Mouse (Mus musculus): Measurements from ENCODE around the gene Serpini1. TPM values are rescaled to one million over a fixed set of nuclear protein-coding genes. Genes with fewer than 3 reads are reported as not detected.

Gene Serpini1
- 54.5 and 61.0 TPM in 2 replicates for polyA plus RNA-seq (2016; fragmentation: Nextera tagmentation; extraction: Ambion mirVana)

DNA sequence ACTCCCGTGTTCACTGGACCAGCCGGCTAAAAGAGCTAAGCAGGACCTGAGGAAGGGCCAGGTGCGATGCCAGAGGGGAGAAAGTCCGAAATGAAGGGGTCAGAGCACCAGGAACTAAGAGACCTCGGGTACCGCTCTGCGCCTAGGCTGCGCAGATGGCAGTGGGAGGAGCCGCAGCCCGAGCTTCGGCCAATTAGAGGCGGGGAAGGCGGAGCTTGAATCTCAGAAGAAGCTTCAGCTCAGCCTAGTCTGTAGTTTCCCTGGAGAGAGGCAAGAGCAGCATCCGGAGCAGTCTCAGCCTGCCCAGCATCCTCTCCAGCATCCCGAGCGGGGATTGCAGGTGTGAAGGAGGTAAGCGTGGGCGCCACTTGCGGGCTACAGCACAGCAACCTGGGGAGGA lies at the start of gene Serpini1:
Gene Serpini1, plus strand, starts transcription at position 256 of the 400 bp plus-strand sequence.
- peaks cover 4% of the 10 kb centered on the region for H3K4me1 ChIP-seq
- H3K4me3 ChIP-seq: peak within 1 kb of the TSS; percentile 83
- ATAC-seq (ENCODE audit: low FRiP score): peak; percentile 96
- WGBS: under 1% methylated on average over 19 of the region's 19 CpGs
- H3K27me3 ChIP-seq: no peaks in the 10 kb centered on the region
- H3K27ac ChIP-seq: peak within 1 kb of the TSS; percentile 88
- H3K9ac ChIP-seq: peak within 1 kb of the TSS; percentile 93
- H3K4me2 ChIP-seq (replicated peaks): peak within 1 kb of the TSS; percentile 81
- no peaks in the 10 kb centered on the region for H3K9me3 ChIP-seq (replicated peaks)
- H3K36me3 ChIP-seq: no peaks in the 10 kb centered on the region

DNA sequence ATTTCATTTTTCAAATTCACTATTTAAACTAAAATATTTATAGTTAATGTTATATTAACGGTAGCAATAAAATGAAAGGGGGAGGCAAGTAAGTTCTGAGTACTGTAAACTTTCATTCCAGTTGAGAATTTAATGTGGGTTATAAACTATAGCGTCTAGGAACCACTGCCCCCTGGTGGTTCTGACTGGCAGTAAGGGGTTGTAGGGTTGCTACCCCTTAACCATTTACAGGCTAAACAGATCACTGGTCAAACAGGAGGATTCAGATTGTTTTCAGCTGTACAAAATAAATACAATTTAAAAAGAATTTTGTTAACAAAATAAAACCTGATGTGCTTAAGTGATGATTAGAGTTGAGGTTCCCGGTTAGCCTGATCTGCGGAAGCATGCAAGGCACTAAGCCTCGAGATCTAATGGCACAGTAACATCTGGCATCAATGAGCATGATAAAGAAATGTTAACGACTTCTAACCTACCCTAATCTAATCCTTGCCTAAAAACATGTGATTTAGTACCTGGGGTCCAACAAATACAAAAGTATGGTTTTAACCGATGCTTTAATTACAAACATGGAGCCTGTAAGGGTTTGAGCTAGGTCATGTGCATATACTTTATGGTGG lies 39.6 kb upstream of the Serpini1 start:
- Histone ChIP-seq H3K27ac (no peak overlapping the region), H3K9me3 (replicated peaks) (no peaks in the 10 kb centered on the region), H3K4me3 (no peak overlapping the region), H3K9ac (no peak overlapping the region), H3K4me2 (replicated peaks) (no peak overlapping the region), H3K27me3 (no peaks in the 10 kb centered on the region), H3K36me3 (peaks cover 19% of the 10 kb centered on the region), H3K4me1 (no peaks in the 10 kb centered on the region)
- ATAC-seq (ENCODE audit: low FRiP score): no peak
- 79% methylated on average over 7 of the region's 7 CpGs for WGBS

DNA sequence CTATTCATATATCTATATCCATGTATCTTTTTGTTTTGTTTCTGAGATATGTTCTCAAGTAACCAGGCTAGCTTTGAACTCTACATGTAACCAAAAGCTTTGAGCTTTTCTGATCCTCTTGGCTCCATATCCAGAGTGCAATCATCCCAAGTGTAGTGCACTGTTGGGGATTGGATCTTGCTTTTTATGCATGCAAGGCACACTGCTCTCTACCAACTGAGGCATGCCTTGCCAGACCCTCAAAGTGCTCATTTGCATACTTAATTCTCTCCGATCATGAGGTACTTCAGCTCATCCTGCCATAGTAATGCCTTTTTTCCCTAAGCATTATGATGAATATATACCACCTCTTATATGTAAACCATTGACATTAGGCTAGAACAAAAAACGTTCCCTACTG lies 36.0 kb upstream of the Serpini1 start:
- Histone ChIP-seq H3K4me2 (replicated peaks) (no peak overlapping the region), H3K9me3 (replicated peaks) (no peaks in the 10 kb centered on the region), H3K4me1 (no peaks in the 10 kb centered on the region), H3K36me3 (peaks cover 22% of the 10 kb centered on the region), H3K27ac (no peak overlapping the region), H3K9ac (no peak overlapping the region), H3K27me3 (no peaks in the 10 kb centered on the region), H3K4me3 (no peak overlapping the region)
- WGBS: 80% methylated on average over 2 of the region's 2 CpGs
- ATAC-seq (ENCODE audit: low FRiP score): no peak

DNA sequence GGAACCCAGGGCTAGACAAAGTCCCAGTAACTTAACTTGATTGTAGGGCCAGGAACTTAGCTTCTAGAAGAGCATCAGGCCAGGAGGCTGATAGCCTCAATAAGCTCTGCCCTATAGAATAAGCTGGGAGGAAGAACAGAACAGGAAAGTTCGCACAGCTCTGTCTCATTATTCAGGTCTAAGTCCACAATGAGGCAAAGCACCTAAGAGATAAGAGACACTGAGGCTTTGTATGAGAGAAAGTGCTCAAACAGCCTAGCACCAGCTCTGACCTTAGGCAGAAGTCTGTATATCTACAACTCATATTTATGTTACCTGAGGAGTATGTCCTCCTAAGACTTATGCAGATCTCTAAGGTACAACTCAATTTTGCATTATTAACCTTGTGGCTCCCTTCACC lies 34.8 kb upstream of the Serpini1 start:
- no peak overlapping the region for H3K4me2 ChIP-seq (replicated peaks)
- WGBS: 88% methylated on average over 1 of the region's 1 CpGs
- ATAC-seq (ENCODE audit: low FRiP score): no peak
- H3K9me3 ChIP-seq (replicated peaks): no peaks in the 10 kb centered on the region
- H3K4me1 ChIP-seq: no peaks in the 10 kb centered on the region
- no peak overlapping the region for H3K4me3 ChIP-seq
- H3K36me3 ChIP-seq: peaks cover 32% of the 10 kb centered on the region
- H3K9ac ChIP-seq: no peak overlapping the region
- no peak overlapping the region for H3K27ac ChIP-seq
- H3K27me3 ChIP-seq: no peaks in the 10 kb centered on the region

DNA sequence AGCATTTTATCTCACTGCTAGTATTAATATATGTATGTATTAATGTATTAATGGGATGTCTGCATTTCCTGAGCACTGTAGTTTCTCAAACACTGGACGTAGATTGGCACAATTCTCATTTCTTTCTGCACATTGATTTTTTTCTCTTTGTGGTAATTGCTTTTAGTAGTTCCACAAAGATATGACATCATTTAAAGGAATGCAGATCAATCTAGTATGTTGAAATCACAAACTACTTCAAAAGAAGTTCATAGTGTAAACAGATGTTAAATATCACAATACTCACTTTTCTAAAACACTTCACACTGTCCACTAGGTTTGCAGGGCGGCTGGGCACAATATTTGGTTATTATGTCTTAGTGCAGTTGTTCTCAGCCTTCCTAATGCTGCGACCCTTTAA lies 26.3 kb upstream of the Serpini1 start:
- no peak for ATAC-seq (ENCODE audit: low FRiP score)
- H3K27me3 ChIP-seq: no peaks in the 10 kb centered on the region
- H3K27ac ChIP-seq: no peak overlapping the region
- H3K4me1 ChIP-seq: no peaks in the 10 kb centered on the region
- no peak overlapping the region for H3K9ac ChIP-seq
- H3K36me3 ChIP-seq: peaks cover 25% of the 10 kb centered on the region
- H3K9me3 ChIP-seq (replicated peaks): no peaks in the 10 kb centered on the region
- no peak overlapping the region for H3K4me3 ChIP-seq
- WGBS: 91% methylated on average over 3 of the region's 3 CpGs
- H3K4me2 ChIP-seq (replicated peaks): no peak overlapping the region

DNA sequence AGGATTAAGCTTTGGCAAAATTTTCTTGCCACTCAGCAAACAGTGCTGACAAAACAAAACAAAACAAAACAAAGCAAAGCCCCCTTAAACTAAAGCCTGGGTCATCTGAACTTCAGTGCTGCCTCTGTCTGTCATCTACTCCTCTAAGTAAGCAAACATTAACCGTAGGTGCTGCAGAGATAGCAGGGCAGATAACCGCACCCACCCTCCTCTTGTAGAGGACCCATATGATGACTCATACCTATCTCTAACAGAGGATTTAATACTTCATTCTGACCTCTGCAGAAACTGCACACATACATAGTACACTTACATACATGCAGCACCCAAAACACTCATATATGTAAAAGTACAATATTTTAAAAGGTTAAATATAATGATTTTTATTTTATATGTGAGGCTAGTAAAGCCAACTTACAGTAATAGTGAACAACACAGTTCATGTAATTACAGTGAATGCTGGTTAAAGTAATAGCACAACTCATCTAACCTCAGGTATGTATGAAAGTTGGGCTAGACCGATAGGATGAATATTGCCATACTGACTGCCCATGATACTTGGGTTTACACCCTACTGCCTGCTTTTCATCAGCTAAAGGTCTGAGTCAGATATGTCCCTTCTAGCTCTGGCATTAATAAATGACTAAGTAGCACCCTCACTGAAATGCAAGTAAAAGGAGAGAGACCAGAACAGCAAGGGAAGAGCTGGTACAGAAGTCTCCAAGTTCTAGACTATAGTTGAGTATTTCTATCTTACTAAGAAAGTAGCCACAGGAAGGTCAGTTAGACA lies 23.1 kb upstream of the Serpini1 start:
- Histone ChIP-seq H3K9me3 (replicated peaks) (no peaks in the 10 kb centered on the region), H3K4me2 (replicated peaks) (no peak overlapping the region), H3K27ac (no peak overlapping the region), H3K36me3 (peaks cover 16% of the 10 kb centered on the region; the same call in 1 of the 2 replicates), H3K27me3 (no peaks in the 10 kb centered on the region), H3K4me1 (no peaks in the 10 kb centered on the region), H3K9ac (no peak overlapping the region), H3K4me3 (no peak overlapping the region)
- 88% methylated on average over 3 of the region's 3 CpGs for WGBS
- ATAC-seq (ENCODE audit: low FRiP score): no peak

DNA sequence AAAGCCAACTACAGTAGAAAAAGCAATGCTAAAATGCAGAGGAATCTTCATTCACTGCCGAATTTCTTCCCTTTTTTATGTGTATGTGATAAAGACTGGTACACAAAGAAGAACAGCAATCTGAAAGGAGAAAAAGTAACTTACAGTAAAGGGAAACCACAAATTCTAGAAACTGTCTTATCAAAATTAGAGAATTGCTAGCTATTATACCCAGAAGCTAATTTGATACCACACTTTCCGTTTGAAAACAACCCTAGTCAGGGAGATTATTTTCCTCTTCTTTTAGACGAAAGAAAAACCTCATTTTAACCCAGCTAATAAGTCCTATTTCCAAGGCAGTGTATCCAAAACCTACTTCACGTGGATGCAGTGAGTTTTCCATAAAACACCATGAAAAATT lies 16.1 kb upstream of the Serpini1 start:
- H3K27ac ChIP-seq: no peak overlapping the region
- H3K36me3 ChIP-seq: peaks cover 14% of the 10 kb centered on the region; the same call in 1 of the 2 replicates
- WGBS: 86% methylated on average over 4 of the region's 4 CpGs
- H3K9me3 ChIP-seq (replicated peaks): no peaks in the 10 kb centered on the region
- H3K9ac ChIP-seq: no peak overlapping the region
- H3K4me2 ChIP-seq (replicated peaks): no peak overlapping the region
- H3K27me3 ChIP-seq: no peaks in the 10 kb centered on the region
- H3K4me3 ChIP-seq: no peak overlapping the region
- H3K4me1 ChIP-seq: 0 out of 2 replicates have a peak, but pooled peaks cover 3% of the 10 kb centered on the region
- no peak for ATAC-seq (ENCODE audit: low FRiP score)

DNA sequence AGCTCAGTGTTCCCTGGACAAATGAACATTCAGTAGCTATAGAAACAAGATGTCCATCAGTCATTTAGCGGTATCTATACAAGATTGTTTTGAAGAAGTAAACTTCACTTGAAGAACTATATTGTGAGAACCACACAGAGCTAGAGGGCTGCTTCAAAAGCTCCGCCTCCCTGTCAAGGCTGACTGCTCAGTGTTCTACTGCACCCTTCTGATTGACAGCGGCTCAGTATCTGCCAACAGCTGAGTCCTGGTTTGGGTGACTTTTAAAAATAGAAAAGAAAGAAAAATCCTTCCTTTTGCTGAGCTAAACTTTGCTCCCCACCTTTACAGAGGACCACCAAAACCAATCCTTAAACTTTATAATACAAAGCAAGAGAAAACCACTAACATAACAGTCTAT lies 14.5 kb upstream of the Serpini1 start:
- H3K36me3 ChIP-seq: peaks cover 6% of the 10 kb centered on the region; the same call in 1 of the 2 replicates
- no peak overlapping the region for H3K4me2 ChIP-seq (replicated peaks)
- H3K27ac ChIP-seq: no peak overlapping the region
- H3K27me3 ChIP-seq: no peaks in the 10 kb centered on the region
- H3K4me3 ChIP-seq: no peak overlapping the region
- no peak overlapping the region for H3K9ac ChIP-seq
- no peaks in the 10 kb centered on the region for H3K9me3 ChIP-seq (replicated peaks)
- H3K4me1 ChIP-seq: 0 out of 2 replicates have a peak, but pooled peaks cover 3% of the 10 kb centered on the region
- no peak for ATAC-seq (ENCODE audit: low FRiP score)
- 65% methylated on average over 3 of the region's 3 CpGs for WGBS

DNA sequence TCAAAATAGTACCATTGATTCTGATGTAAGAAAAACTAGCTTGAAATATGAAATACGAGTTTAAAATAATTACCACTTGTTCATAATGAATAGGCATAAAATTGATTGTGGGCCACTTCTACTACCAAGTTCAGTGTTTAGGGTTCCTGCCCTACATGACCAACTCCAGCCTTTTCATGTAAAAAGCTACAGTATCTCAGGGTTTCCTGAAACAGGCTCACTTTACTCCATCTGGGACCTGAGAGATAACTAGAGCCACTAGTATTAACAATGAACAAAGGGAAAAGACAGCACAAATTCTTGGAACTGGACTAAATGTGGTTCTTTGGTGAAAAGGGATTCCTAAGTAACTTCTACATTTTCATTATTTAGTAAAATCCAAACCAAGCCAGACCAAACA lies 13.1 kb upstream of the Serpini1 start:
- H3K4me3 ChIP-seq: no peak overlapping the region
- no peaks in the 10 kb centered on the region for H3K9me3 ChIP-seq (replicated peaks)
- no peak overlapping the region for H3K27ac ChIP-seq
- H3K4me2 ChIP-seq (replicated peaks): no peak overlapping the region
- H3K36me3 ChIP-seq: peaks cover 5% of the 10 kb centered on the region; the same call in 1 of the 2 replicates
- H3K27me3 ChIP-seq: no peaks in the 10 kb centered on the region
- no peak overlapping the region for H3K9ac ChIP-seq
- WGBS: 91% methylated on average over 1 of the region's 1 CpGs
- no peak for ATAC-seq (ENCODE audit: low FRiP score)
- H3K4me1 ChIP-seq: 0 out of 2 replicates have a peak, but pooled peaks cover 3% of the 10 kb centered on the region

DNA sequence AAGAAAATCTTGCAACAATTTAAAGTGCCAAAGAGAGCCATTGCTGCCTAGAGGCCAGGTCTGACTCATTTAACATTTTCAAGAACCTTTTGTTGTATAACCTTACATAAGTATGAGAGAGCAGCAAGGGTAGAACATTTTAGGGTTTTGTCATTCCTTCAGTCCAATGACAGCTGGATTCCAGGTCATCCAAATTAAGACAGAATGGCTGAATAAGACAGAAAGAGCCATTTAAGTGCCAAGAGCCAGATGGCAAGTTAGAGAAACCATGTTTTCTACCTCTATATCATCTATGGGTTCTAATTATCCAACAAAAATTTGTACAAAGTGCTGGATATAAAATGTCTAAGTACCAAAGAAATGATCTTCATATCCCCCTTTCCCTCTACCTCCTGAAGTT lies 6.1 kb upstream of the Serpini1 start:
- no peak overlapping the region for H3K27ac ChIP-seq
- no peaks in the 10 kb centered on the region for H3K36me3 ChIP-seq
- ATAC-seq (ENCODE audit: low FRiP score): no peak
- H3K9ac ChIP-seq: no peak overlapping the region
- no peaks in the 10 kb centered on the region for H3K9me3 ChIP-seq (replicated peaks)
- H3K4me1 ChIP-seq: peaks cover 4% of the 10 kb centered on the region
- no peak overlapping the region for H3K4me3 ChIP-seq
- no peak overlapping the region for H3K4me2 ChIP-seq (replicated peaks)
- no peaks in the 10 kb centered on the region for H3K27me3 ChIP-seq

DNA sequence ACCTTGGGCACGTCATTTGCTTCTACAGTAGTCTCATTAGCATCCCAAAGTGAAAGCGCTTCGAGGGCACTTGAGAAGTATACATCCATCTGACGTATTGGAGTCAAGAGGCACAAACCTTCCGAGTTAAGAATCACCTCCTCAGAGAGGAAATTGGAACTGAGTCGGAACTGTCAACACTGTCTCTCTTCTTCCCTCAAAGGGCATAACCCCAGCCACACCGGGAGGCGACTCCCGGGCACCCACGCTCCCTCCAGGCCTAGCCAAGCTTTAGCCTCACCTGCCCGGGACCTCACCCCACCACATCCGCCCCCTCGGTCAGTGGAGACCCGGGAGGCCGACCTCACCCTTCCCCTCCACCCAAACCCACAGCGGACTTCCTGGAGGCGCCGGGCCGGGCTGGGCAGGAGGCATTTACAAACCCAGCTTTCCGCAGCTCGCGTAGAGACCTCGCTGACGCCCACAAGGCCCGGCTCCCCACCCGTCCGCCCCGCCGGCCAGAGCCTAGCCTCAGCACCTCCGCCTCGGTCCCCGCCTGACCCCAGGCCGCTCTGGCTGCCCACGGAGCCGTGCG lies 1.1 kb upstream of the Serpini1 start:
- WGBS: under 1% methylated on average over 33 of the region's 36 CpGs

DNA sequence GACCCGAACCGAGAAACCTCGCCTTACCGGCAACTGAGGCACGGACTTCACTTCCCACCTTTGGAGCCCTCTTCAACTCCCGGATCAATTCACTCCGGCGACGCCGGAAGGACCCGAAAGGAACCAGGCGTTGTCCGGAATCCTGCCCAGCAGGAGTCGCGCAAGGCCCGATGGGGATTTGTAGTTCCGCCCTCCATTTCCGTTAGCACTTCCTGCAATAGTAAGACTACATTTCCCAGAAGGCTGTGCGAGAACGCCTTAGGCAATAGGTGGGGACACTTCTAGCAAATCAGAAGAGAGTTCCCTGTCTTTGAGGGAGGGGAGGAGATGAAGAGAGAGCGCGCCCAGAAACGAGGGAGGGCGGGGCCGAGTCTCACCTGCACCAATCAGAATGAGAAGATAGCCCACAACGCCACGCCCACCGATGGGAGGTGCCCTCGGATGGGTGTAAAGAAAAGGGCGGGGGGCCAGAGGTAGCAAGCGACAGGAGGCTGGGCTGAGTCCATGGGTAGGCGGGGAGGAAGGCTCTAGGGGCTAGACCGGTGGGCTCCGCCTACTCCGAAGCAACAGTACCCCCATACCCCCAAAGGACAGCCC lies 554 bp upstream of the Serpini1 start, which contains the start of gene Pdcd10:
Gene Pdcd10, minus strand, starts transcription at position 162 of the 597 bp plus-strand sequence.
- H3K9ac ChIP-seq: peak within 1 kb of the TSS; percentile 93
- peak; percentile 97 for ATAC-seq (ENCODE audit: low FRiP score)
- H3K4me3 ChIP-seq: peak within 1 kb of the TSS; percentile 83
- H3K27me3 ChIP-seq: no peaks in the 10 kb centered on the region
- H3K9me3 ChIP-seq (replicated peaks): no peaks in the 10 kb centered on the region
- peaks cover 4% of the 10 kb centered on the region for H3K4me1 ChIP-seq
- H3K27ac ChIP-seq: peak within 1 kb of the TSS; percentile 88
- under 1% methylated on average over 35 of the region's 35 CpGs for WGBS
- H3K4me2 ChIP-seq (replicated peaks): peak within 1 kb of the TSS; percentile 81
- H3K36me3 ChIP-seq: no peaks in the 10 kb centered on the region

More for the DNA sequence above, 1.1 kb upstream of the Serpini1 start:
- Histone ChIP-seq H3K4me3 (peak overlapping the region; percentile 83), H3K27ac (peak overlapping the region; percentile 78), H3K4me1 (peaks cover 4% of the 10 kb centered on the region), H3K4me2 (replicated peaks) (peak overlapping the region; percentile 81), H3K9ac (peak overlapping the region; percentile 93), H3K36me3 (no peaks in the 10 kb centered on the region), H3K27me3 (no peaks in the 10 kb centered on the region), H3K9me3 (replicated peaks) (no peaks in the 10 kb centered on the region)
- ATAC-seq (ENCODE audit: low FRiP score): peak; percentile 66
